Mouse (Mus musculus) cerebellum, adult 2 months (tissue): ENCODE results near the gene Meis1. TPM values are rescaled to one million over a fixed set of nuclear protein-coding genes. Genes with fewer than 3 reads are reported as not detected.

Experiments used
- DNase-seq, 2 experiments: peaks; one replicate each; pipeline ENCODE4 v3.0.0; 2021
- H3K27ac ChIP-seq: fragments of 200-500 bp; 2 replicates; pipeline ENCODE4 v1.5.1; 2012; ENCODE audit warnings: low read length, control low read depth, inconsistent platforms; ENCODE audit not compliant: insufficient read depth
- H3K27me3 ChIP-seq: fragments of 200-500 bp; 2 replicates; pipeline ENCODE4 v1.6.1; 2012; ENCODE audit warnings: inconsistent platforms, mild to moderate bottlenecking, low read length, moderate library complexity; ENCODE audit not compliant: control insufficient read depth, insufficient read depth
- H3K4me1 ChIP-seq: fragments of 200-500 bp; 2 replicates; pipeline ENCODE4 v1.6.1; 2011; ENCODE audit warnings: low read length; ENCODE audit not compliant: control insufficient read depth, insufficient read depth
- H3K4me3 ChIP-seq: fragments of 200-500 bp; replicated peaks from 2 replicates; pipeline ENCODE3; 2011; ENCODE audit warnings: mild to moderate bottlenecking, low read depth, low read length, control low read depth; ENCODE audit not compliant: insufficient read depth
- CTCF ChIP-seq: fragments of 200-500 bp; IDR thresholded peaks from 2 replicates; pipeline ENCODE4 v1.5.1; 2011; ENCODE audit warnings: low read depth, mild to moderate bottlenecking, control low read depth, low read length, moderate library complexity, borderline replicate concordance; ENCODE audit not compliant: insufficient read depth
- POLR2A ChIP-seq: fragments of 200-500 bp; IDR thresholded peaks from 2 replicates; pipeline ENCODE4 v1.6.1; 2011; ENCODE audit warnings: low read length, control low read depth, borderline replicate concordance; ENCODE audit not compliant: insufficient read depth
- WGBS: fragments of 180-500 bp; shearing (Covaris S2); methylation state at CpG from one replicate; pipeline ENCODE4 v1.1.7; 2018; 5-methylcytosine and 5-hydroxymethylcytosine counted together
- polyA plus RNA-seq: library from polyadenylated mRNA; depleted of rRNA; stranded (reverse); fragments of >200 nt; gene quantifications from 2 replicates; pipeline ENCODE4 v1.2.3, GENCODE M21; 2012

The Meis1 gene
- polyA plus RNA-seq, 1 experiment = 46.3 TPM

GRCm38 (mm10) chr11:19012001-19012400 is 6.8 kb downstream of the Meis1 start:
- peak overlapping the region; percentile 29 for H3K4me3 ChIP-seq
- DNase-seq = peak in 1 of 2 experiments; percentile 40
- no peaks in the 10 kb centered on the region for H3K27me3 ChIP-seq
- H3K27ac ChIP-seq = peak overlapping the region; percentile 50; the same call in 1 of the 2 replicates
- 10% methylated on average over 2 of the region's 2 CpGs for WGBS
- TF ChIP-seq POLR2A (no peak), CTCF (no peak)
- H3K4me1 ChIP-seq = peaks cover 14% of the 10 kb centered on the region

- Histone ChIP-seq H3K27ac (peak overlapping the region; percentile 27; the same call in 1 of the 2 replicates), H3K27me3 (no peaks in the 10 kb centered on the region), H3K4me3 (peak overlapping the region; percentile 33), H3K4me1 (peaks cover 14% of the 10 kb centered on the region)
- TF ChIP-seq CTCF (no peak), POLR2A (no peak)
- 17% methylated on average over 9 of the region's 9 CpGs for WGBS
- no peak for DNase-seq
These were observed 7.5 kb downstream of the Meis1 start for GRCm38 (mm10) chr11:19011108-19011805.

- DNase-seq = peak; percentile 70 to 76
- no peaks in the 10 kb centered on the region for H3K27me3 ChIP-seq
- H3K27ac ChIP-seq = peak overlapping the region; percentile 27
- WGBS = 14% methylated on average over 14 of the region's 14 CpGs
- peaks cover 14% of the 10 kb centered on the region for H3K4me1 ChIP-seq
- TF ChIP-seq CTCF (no peak), POLR2A (no peak)
- peak overlapping the region; percentile 20 for H3K4me3 ChIP-seq
These were observed 8.4 kb downstream of the Meis1 start for GRCm38 (mm10) chr11:19010396-19010811.

- Histone ChIP-seq H3K4me1 (peaks cover 14% of the 10 kb centered on the region), H3K27me3 (no peaks in the 10 kb centered on the region), H3K27ac (peak overlapping the region; percentile 27), H3K4me3 (peak overlapping the region; percentile 31)
- DNase-seq = peak; percentile 45 to 55
- WGBS = 20% methylated on average over 17 of the region's 17 CpGs
- TF ChIP-seq POLR2A (no peak), CTCF (no peak)
These were observed 9.0 kb downstream of the Meis1 start for GRCm38 (mm10) chr11:19009536-19010395.

GRCm38 (mm10) chr11:19008610-19009384 is 10.0 kb downstream of the Meis1 start:
- peak; percentile 41 to 61 for DNase-seq
- TF ChIP-seq CTCF (no peak), POLR2A (no peak)
- H3K27me3 ChIP-seq = no peaks in the 10 kb centered on the region

GRCm38 (mm10) chr11:19007541-19008424 is 11.0 kb downstream of the Meis1 start:
- no peaks in the 10 kb centered on the region for H3K27me3 ChIP-seq
- peaks cover 14% of the 10 kb centered on the region for H3K4me1 ChIP-seq
- DNase-seq = peak; percentile 79 to 83
- no peak for TF ChIP-seq POLR2A
- TF ChIP-seq CTCF = no peak; the same call in 1 of the 2 replicates
- peak overlapping the region; percentile 48 for H3K4me3 ChIP-seq
- H3K27ac ChIP-seq = peak overlapping the region; percentile 73
- WGBS = 6% methylated on average over 45 of the region's 45 CpGs

More at GRCm38 (mm10) chr11:19008610-19009384, 10.0 kb downstream of the Meis1 start:
- 20% methylated on average over 13 of the region's 13 CpGs for WGBS
- Histone ChIP-seq H3K4me3 (peak overlapping the region; percentile 17), H3K4me1 (peaks cover 14% of the 10 kb centered on the region), H3K27ac (peak overlapping the region; percentile 73)
